ENCODE assay signal across 8 mouse cellular contexts in genomic region chr2:37516030-37516710, GRCm38 (mm10). TPM values are rescaled to one million over a fixed set of nuclear protein-coding genes. Genes with fewer than 3 reads are reported as not detected.
DNase-seq lines count a peak whose midpoint lies in the region; ATAC-seq and TF ChIP-seq lines count a peak whose summit lies in the region.

TSS of gene Gpr21 (plus strand) at chr2:37516332.

- no peak for TF ChIP-seq POLR2A in kidney, adult 2 months (IDR thresholded peaks at IDR 0.05; ENCODE audit: low read depth, low read length)

- TF ChIP-seq CTCF in kidney, adult 2 months (conservative IDR thresholded peaks at IDR 0.05; ENCODE audit: insufficient read depth, insufficient read length, low read depth, low read length): no peak

- no peak within 1 kb of the TSS for H3K27ac ChIP-seq in kidney, adult 2 months (ENCODE audit: insufficient read depth, low read depth, low read length)
- peak within 1 kb of the TSS; percentile 94 for H3K27ac ChIP-seq in hindbrain, embryonic 14.5 days
- H3K27ac ChIP-seq in midbrain, embryonic 13.5 days: peak within 1 kb of the TSS; percentile 90

- DNase-seq in kidney, adult 2 months: no peak
- DNase-seq in kidney, postnatal 25 days: no peak
- DNase-seq in embryo, embryonic 10 days (ENCODE audit: low spot score): peak; percentile 49
- peak; percentile 67 for DNase-seq in hindbrain, embryonic 14.5 days (ENCODE audit: low spot score)
- DNase-seq in urinary bladder, postnatal 14 days (ENCODE audit: low spot score): no peak
- no peak for DNase-seq in thymus, adult 18-20 months
- no peak for DNase-seq in gastrocnemius, adult 8-10 months (ENCODE audit: low spot score in 2 of 2)

- 44% methylated on average over 11 of the region's 11 CpGs for WGBS in kidney, adult 2 months
- 14% methylated on average over 11 of the region's 11 CpGs for WGBS in hindbrain, embryonic 14.5 days
- 19% methylated on average over 11 of the region's 11 CpGs for WGBS in midbrain, embryonic 13.5 days

- H3K9ac ChIP-seq in hindbrain, embryonic 14.5 days: peak within 1 kb of the TSS; percentile 54
- peak within 1 kb of the TSS; percentile 64 for H3K9ac ChIP-seq in midbrain, embryonic 13.5 days (replicated peaks)

- peaks cover 3% of the 10 kb centered on the region; the same call in 1 of the 2 replicates for H3K36me3 ChIP-seq in kidney, adult 2 months (ENCODE audit: control insufficient read depth, insufficient read depth, low read length)
- H3K36me3 ChIP-seq in hindbrain, embryonic 14.5 days (replicated peaks; ENCODE audit: control insufficient read depth, insufficient read depth): peaks cover 32% of the 10 kb centered on the region
- H3K36me3 ChIP-seq in midbrain, embryonic 13.5 days: peaks cover 27% of the 10 kb centered on the region

- no peaks in the 10 kb centered on the region for H3K27me3 ChIP-seq in kidney, adult 2 months (replicated peaks; ENCODE audit: control insufficient read depth, insufficient read depth, low read length)
- H3K27me3 ChIP-seq in hindbrain, embryonic 14.5 days (ENCODE audit: control insufficient read depth, insufficient read depth, low read length): no peaks in the 10 kb centered on the region
- no peaks in the 10 kb centered on the region for H3K27me3 ChIP-seq in midbrain, embryonic 13.5 days

- no peaks in the 10 kb centered on the region for H3K4me1 ChIP-seq in kidney, adult 2 months (ENCODE audit: control insufficient read depth, insufficient read depth, low read length)
- H3K4me1 ChIP-seq in hindbrain, embryonic 14.5 days (replicated peaks; ENCODE audit: control insufficient read depth, insufficient read depth, low read length): peaks cover 34% of the 10 kb centered on the region
- peaks cover 42% of the 10 kb centered on the region for H3K4me1 ChIP-seq in midbrain, embryonic 13.5 days (replicated peaks)

- peak within 1 kb of the TSS; percentile 55 for H3K4me2 ChIP-seq in hindbrain, embryonic 14.5 days (replicated peaks)
- peak within 1 kb of the TSS; percentile 56 for H3K4me2 ChIP-seq in midbrain, embryonic 13.5 days (replicated peaks)

- 0 out of 2 replicates have a peak within 1 kb of the TSS, but pooled peaks have one; percentile 11 for H3K4me3 ChIP-seq in kidney, adult 2 months (ENCODE audit: insufficient read depth, low read depth, low read length)
- H3K4me3 ChIP-seq in hindbrain, embryonic 14.5 days (replicated peaks; ENCODE audit: low read length): peak within 1 kb of the TSS; percentile 29
- peak within 1 kb of the TSS; percentile 39 for H3K4me3 ChIP-seq in midbrain, embryonic 13.5 days (replicated peaks)

- peak; percentile 82 for ATAC-seq in hindbrain, embryonic 14.5 days (ENCODE audit: low FRiP score)
- ATAC-seq in midbrain, embryonic 13.5 days: peak; percentile 89

- no peaks in the 10 kb centered on the region for H3K9me3 ChIP-seq in hindbrain, embryonic 14.5 days (ENCODE audit: control insufficient read depth, low read length)
- H3K9me3 ChIP-seq in midbrain, embryonic 13.5 days: no peaks in the 10 kb centered on the region

RNA-seq across cellular contexts. Expression of gene Gpr21, which starts in this region (rescaled TPM):
- 0.20 TPM in 2 replicates for polyA plus RNA-seq in kidney, adult 2 months (2012; rRNA removed)
- 26.0 and 26.1 TPM in 2 replicates for polyA plus RNA-seq in hindbrain, embryonic 14.5 days (2014; fragmentation: Nextera tagmentation; extraction: Ambion mirVana)
- 10.1 and 12.6 TPM in 2 replicates for polyA plus RNA-seq in midbrain, embryonic 13.5 days (2015; fragmentation: Nextera tagmentation; extraction: Ambion mirVana)
- total RNA-seq in gastrocnemius, adult 8-10 months (2022): 1 to 10 TPM in 1 of 4 experiments, under 1 TPM in 3; 0.31 to 1.6 (median 0.40) TPM

Comparison
In these comparisons a context has a peak if more than half of its experiments do, and no peak if none do; other contexts are left out.
1. DNase-seq: peak in embryo, embryonic 10 days (single experiment) and hindbrain, embryonic 14.5 days (single experiment); none in kidney, adult 2 months (single experiment), kidney, postnatal 25 days (0 of 2), urinary bladder, postnatal 14 days (single experiment), thymus, adult 18-20 months (0 of 2) and gastrocnemius, adult 8-10 months (0 of 2).
2. Peak in every context shown above with its lines, with median percentiles within 50 percentile points of each other: H3K4me3 ChIP-seq.